ENCODE assay signal across 9 mouse cellular contexts in the genomic region with DNA sequence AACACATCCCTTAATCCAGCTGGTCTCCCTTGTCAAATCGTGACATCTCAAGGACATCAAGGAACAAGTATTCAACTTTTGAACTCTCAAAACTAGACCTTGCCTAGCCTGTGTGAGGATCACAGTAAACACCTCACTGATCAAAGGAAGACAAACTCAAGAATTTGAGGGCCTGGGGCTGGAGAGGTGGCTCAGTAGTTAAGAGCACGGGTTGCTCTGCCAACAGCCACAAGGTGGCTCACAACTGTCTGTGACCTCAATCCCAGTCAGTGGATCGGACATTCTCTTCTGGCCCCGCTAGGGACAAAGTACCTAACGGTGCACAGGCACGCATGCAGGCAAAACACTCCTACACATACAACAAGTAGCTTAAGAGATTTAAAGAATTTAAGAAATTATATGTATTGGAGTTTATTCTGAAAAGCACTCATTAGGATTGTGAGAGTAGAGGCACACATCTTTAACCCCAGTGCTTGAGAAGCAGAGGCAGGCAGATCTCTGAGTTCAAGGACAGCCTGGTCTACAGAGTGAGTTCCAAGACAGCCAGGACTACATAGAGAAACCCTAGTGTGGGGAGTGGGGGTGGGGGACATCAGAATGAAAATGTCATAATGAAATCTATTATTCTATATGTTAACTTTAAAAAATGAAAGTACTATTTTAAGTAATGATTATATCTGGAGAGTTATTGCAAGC. TPM values are rescaled to one million over a fixed set of nuclear protein-coding genes. Genes with fewer than 3 reads are reported as not detected.
A peak's percentile ranks its signal among the peaks of the same experiment; 100 is the strongest.
DNase-seq lines count a peak whose midpoint lies in the region; ATAC-seq and TF ChIP-seq lines count a peak whose summit lies in the region.
"Had no signal": no experiment of that assay in that cellular context is flagged by ENCODE, and none has a peak within 500 bp of the region (broad histone marks: within the 10 kb centered on the region; RNA-seq: fewer than 3 reads in every experiment).

No protein-coding gene starts in this region.

- 52% methylated on average over 6 of the region's 6 CpGs for WGBS in midbrain, embryonic 14.5 days

- H3K9ac ChIP-seq in midbrain, embryonic 14.5 days (replicated peaks; ENCODE audit: low read length): no peak overlapping the region
- H3K9ac ChIP-seq: liver, embryonic 13.5 days had no signal

- intact Hi-C loops in left cerebral cortex, adult 2 months (cut with DNase I): loop anchor here (1.0 to 5.0 kb wide), 4 partner anchors 244 to 1009 kb away; no protein-coding TSS in a partner anchor
- intact Hi-C loops in left cerebral cortex, postnatal 10 days (cut with DNase I): loop anchor here (2.0 to 10.0 kb wide), 3 partner anchors 242 to 950 kb away; no protein-coding TSS in a partner anchor

- no peak overlapping the region for H3K27ac ChIP-seq in left cerebral cortex, adult 2 months
- H3K27ac ChIP-seq in midbrain, embryonic 14.5 days (replicated peaks; ENCODE audit: low read depth, low read length): no peak overlapping the region
- H3K27ac ChIP-seq: liver, embryonic 13.5 days had no signal

- H3K9me3 ChIP-seq in midbrain, embryonic 14.5 days (ENCODE audit: control insufficient read depth, low read length): peaks cover 5% of the 10 kb centered on the region; the same call in 1 of the 2 replicates

- no peak overlapping the region for H3K4me3 ChIP-seq in left cerebral cortex, adult 2 months
- no peak overlapping the region for H3K4me3 ChIP-seq in midbrain, embryonic 14.5 days (replicated peaks; ENCODE audit: low read depth, low read length)
- H3K4me3 ChIP-seq: liver, embryonic 13.5 days had no signal

- H3K4me2 ChIP-seq in midbrain, embryonic 14.5 days (ENCODE audit: low read length): no peak overlapping the region
- H3K4me2 ChIP-seq: liver, embryonic 13.5 days had no signal

- TF ChIP-seq CTCF in left cerebral cortex, adult 2 months (IDR thresholded peaks at IDR 0.05): peak; percentile 52

- DNase-seq in left cerebral cortex, adult 2 months (ENCODE audit: extremely low spot score in 1 of 2, low spot score in 2 of 2): no peak
- no peak for DNase-seq in left cerebral cortex, adult 11 months (ENCODE audit: low spot score)
- DNase-seq in R1 (ENCODE audit: low read depth, low spot score): peak; percentile 79
- DNase-seq in heart, postnatal 4 days: peak; percentile 19
- DNase-seq in midbrain, embryonic 14.5 days: peak; percentile 51
- DNase-seq in left cerebral cortex, adult 18-20 months (ENCODE audit: low spot score in 2 of 2): no peak
- DNase-seq in urinary bladder, postnatal 36 days (ENCODE audit: low spot score in 2 of 2): no peak
- DNase-seq in left cerebral cortex, postnatal 10 days (ENCODE audit: extremely low spot score in 1 of 2, low spot score in 2 of 2): no peak

- H3K27me3 ChIP-seq in midbrain, embryonic 14.5 days (ENCODE audit: control insufficient read depth, insufficient read depth, low read length): no peaks in the 10 kb centered on the region
- H3K27me3 ChIP-seq: liver, embryonic 13.5 days had no signal

- no peaks in the 10 kb centered on the region for H3K4me1 ChIP-seq in midbrain, embryonic 14.5 days (ENCODE audit: control insufficient read depth, insufficient read depth, low read length)
- H3K4me1 ChIP-seq: liver, embryonic 13.5 days had no signal

- no peaks in the 10 kb centered on the region for H3K36me3 ChIP-seq in midbrain, embryonic 14.5 days (ENCODE audit: control insufficient read depth, insufficient read depth, low read length)

- ATAC-seq in midbrain, embryonic 14.5 days (ENCODE audit: low FRiP score, low TSS enrichment): no peak; the same call in 1 of the 2 replicates

RNA-seq across cellular contexts. Expression of a gene that starts 41.2 kb away (rescaled TPM):
- 10 to 100 TPM; 25.0 to 25.6 TPM for total RNA-seq in left cerebral cortex, adult 2 months (2021)
- 1 to 10 TPM; 8.0 to 8.4 TPM for total RNA-seq in heart, postnatal 4 days (2021)
- polyA plus RNA-seq in midbrain, embryonic 14.5 days (2014; fragmentation: Nextera tagmentation; extraction: Ambion mirVana): 14.4 and 21.5 TPM in 2 replicates
- total RNA-seq in left cerebral cortex, adult 18-20 months (2021): 10 to 100 TPM; 26.6 to 27.4 TPM
- total RNA-seq in left cerebral cortex, postnatal 10 days (2021): 10 to 100 TPM; 20.3 to 30.9 TPM

Comparison
In these comparisons a context has a peak if more than half of its experiments do, and no peak if none do; other contexts are left out.
1. DNase-seq: peak in R1 (single experiment), heart, postnatal 4 days (single experiment) and midbrain, embryonic 14.5 days (single experiment); none in left cerebral cortex, adult 2 months (0 of 2), left cerebral cortex, adult 11 months (single experiment), left cerebral cortex, adult 18-20 months (0 of 2), urinary bladder, postnatal 36 days (0 of 2) and left cerebral cortex, postnatal 10 days (0 of 2).